Mouse (Mus musculus) hindbrain, embryonic 11.5 days (tissue): ENCODE data around the gene Snap91. TPM values are rescaled to one million over a fixed set of nuclear protein-coding genes. Genes with fewer than 3 reads are reported as not detected.

Experiments used
- polyA plus RNA-seq: library from polyadenylated mRNA; unstranded; fragments of >200 nt; fragmentation: Nextera tagmentation; extraction: Ambion mirVana; gene quantifications from 2 replicates; pipeline ENCODE4 v1.2.1, GENCODE M21; 2014

Snap91 gene
- polyA plus RNA-seq, 1 experiment from 2014 or later = 17.4 TPM

Other genes starting within 250 kb of the Snap91 start
- 13.2 and 17.9 TPM in 2 replicates for gene Me1, start 184.7 kb downstream of the Snap91 start, polyA plus RNA-seq
- 0.48 and 1.1 TPM in 2 replicates for gene Prss35, start 137.0 kb downstream of the Snap91 start, polyA plus RNA-seq
- gene Ripply2, start 134.9 kb upstream of the Snap91 start, polyA plus RNA-seq = 0.93 and 1.5 TPM in 2 replicates
- 105 and 126 TPM in 2 replicates for gene Cyb5r4, start 141.4 kb upstream of the Snap91 start, polyA plus RNA-seq